Mouse (Mus musculus): ENCODE results near the gene Pmp22.

The Pmp22 gene

DNA sequence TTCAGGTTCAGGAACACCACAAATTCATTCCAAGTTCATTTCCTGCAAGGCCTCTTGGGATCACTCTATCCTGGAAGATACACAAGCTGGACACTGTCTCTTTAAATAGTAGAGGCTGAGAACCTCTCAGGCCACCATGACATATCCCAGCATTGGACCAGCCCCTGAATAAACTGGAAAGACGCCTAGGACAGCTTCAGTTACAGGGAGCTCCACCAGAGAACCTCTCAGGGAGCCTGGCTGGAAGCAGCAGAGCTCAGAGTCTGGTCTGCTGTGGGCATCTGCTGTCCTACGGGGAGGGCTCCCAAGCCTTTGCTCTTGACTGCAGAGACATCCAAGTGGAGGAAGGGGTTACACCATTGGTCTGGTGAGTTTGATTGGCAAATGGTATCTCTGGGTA, at the start of gene Pmp22:
Gene Pmp22 (plus strand): TSS at position 199 of the 400 bp plus-strand sequence.
- no peak for TF ChIP-seq GATA4 (IDR thresholded peaks at IDR 0.05; ENCODE audit: insufficient replicate concordance, low read length)

DNA sequence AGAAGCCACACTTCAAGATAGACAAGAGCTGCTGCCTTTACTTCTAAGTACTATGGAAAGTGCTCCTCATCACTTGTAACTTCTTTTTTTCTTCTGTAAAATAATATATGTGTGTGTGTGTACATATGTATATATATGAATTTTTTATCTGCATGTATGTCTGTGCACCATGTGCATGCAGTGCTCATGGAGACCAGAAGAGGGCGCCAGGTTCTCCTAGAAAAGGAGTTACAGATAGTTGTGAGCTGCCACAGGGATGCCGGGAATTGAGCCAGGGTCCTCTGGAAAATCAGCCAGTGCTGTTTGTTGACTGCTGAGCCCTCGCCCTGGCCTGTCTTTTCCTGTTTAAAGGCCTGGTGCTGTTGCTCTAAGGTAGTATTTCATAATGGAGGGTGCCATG, 44.2 kb upstream of the Pmp22 start:
- TF ChIP-seq GATA4 (IDR thresholded peaks at IDR 0.05; ENCODE audit: insufficient replicate concordance, low read length): no peak

DNA sequence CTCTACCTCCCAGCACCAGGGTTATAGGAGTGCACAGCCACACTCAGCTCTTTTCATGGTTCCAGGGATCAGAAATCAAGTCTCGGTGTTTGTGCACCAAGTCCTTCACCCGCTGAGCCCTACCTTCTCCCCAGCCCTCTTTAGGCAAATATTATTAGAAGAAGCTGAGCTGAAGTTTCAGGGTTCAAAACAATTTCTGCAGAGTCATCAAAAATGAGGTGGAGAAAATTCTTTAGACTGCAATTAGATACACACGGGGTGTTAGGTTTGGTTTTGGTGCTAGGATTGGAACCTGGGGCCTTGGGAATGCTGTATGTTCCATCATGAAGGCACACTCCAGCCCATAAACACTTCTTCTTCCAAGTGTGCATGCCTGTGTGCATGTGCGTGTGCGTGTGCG, 40.1 kb upstream of the Pmp22 start:
- no peak for TF ChIP-seq GATA4 (IDR thresholded peaks at IDR 0.05; ENCODE audit: insufficient replicate concordance, low read length)

DNA sequence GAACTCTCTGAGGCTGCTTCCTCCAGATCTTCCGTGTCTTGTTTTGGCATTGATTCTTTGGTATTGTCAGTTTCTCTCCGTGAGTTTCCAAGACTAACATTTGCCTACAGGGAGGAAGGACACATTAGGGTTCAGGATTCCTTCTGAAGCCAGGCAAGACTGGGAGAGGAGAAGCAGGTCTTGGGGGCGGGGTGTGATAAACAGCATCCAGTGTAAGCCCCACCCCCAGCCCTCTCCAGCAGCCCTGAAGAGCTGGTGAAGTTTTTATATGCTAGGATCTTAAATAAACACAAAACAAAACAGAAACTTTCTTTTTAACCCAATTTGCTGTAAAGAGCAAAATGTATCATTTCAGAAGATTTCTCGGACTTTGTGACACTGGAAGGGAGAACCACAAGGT, 38.6 kb upstream of the Pmp22 start:
- TF ChIP-seq GATA4 (IDR thresholded peaks at IDR 0.05; ENCODE audit: insufficient replicate concordance, low read length): no peak

DNA sequence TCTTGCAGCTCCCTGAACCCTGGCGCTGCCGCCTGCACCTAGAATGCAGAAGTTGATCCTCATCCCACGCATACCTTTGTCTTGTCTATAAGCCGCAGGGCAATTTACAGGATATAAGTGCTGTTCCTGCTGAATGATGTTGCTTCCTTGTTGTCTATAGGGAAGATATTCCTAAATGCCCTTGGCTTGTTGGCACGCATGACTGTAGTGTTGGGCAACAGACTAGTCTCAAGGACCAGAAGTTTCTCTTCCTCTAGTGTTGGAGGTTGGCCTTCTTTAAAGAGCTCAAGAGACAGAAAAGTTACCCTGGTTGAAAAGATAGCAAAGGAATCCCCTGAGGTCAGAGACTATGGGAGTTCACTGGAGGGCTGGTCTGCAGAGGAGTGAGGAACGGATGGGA, 37.8 kb upstream of the Pmp22 start:
- TF ChIP-seq GATA4 (IDR thresholded peaks at IDR 0.05; ENCODE audit: insufficient replicate concordance, low read length): no peak

DNA sequence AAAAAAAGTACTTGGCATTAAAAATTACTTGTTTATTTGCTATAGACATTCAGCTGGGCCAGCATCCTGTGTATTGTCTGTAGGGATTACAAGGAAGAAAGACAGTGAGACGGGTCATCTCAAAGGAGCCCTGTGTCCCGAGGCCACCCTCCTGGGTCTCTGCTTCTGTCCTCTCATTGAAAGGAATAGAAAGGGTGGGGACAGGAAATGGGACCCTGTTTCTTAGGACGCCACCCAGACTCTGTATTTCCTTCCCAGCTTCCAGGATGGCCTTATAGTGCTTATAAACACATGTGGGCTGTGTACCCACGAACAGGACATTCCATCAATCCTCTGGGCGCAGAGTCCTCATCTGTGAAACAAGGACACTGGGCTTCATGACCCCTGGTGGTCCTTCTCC, 36.5 kb upstream of the Pmp22 start:
- no peak for TF ChIP-seq GATA4 (IDR thresholded peaks at IDR 0.05; ENCODE audit: insufficient replicate concordance, low read length)

DNA sequence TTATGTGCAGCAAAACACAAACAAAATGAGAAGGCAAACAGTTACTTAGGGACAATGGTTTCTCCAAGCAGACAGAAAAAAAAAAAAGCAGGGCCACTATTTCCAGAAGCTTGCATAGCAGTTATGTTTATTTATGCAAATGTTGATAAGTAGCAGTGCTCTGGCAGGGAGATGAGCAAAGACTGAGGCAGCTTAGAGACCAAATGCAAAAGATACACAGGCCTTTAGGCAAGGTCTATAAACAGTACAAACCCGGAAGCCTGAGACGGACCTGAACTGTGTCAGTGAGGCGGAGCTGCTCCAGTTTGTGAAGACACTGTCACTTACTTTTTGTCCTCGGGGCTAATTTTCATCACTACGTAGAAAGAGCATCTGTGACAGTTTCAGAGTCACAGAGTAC, 35.2 kb upstream of the Pmp22 start:
- no peak; the same call in 1 of the 2 replicates for TF ChIP-seq GATA4 (IDR thresholded peaks at IDR 0.05; ENCODE audit: insufficient replicate concordance, low read length)

- no peak for TF ChIP-seq GATA4 (IDR thresholded peaks at IDR 0.05; ENCODE audit: insufficient replicate concordance, low read length)
Observed at GRCm38 (mm10) chr11:63094496-63094895, 34.3 kb upstream of the Pmp22 start.

GRCm38 (mm10) chr11:63098016-63098415, 30.8 kb upstream of the Pmp22 start:
- TF ChIP-seq GATA4 (IDR thresholded peaks at IDR 0.05; ENCODE audit: insufficient replicate concordance, low read length): no peak

- TF ChIP-seq GATA4 (IDR thresholded peaks at IDR 0.05; ENCODE audit: insufficient replicate concordance, low read length): no peak
Observed at GRCm38 (mm10) chr11:63099390-63099789, 29.4 kb upstream of the Pmp22 start.

DNA sequence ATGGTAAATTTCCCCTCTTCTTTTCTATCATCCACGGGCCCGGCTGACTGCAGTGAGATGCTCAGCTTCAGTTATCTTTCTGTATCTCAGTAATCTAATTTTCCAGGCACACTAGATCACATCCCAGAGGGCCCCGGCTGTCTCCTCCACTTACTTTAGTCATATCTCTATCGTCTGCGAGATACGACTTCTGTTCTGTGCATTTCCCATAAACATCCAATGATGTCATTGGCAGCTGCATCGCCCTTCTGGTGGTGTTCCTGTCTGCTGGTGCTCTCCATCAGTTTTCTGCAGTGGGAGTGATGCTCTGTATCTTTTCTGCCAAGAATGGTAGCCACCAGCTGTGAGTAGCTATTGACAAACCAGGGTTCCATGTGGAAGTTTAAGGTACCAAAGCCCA, 25.5 kb upstream of the Pmp22 start:
- TF ChIP-seq GATA4 (IDR thresholded peaks at IDR 0.05; ENCODE audit: insufficient replicate concordance, low read length): no peak

GRCm38 (mm10) chr11:63104026-63104425, 24.8 kb upstream of the Pmp22 start:
- no peak for TF ChIP-seq GATA4 (IDR thresholded peaks at IDR 0.05; ENCODE audit: insufficient replicate concordance, low read length)

- TF ChIP-seq GATA4 (IDR thresholded peaks at IDR 0.05; ENCODE audit: insufficient replicate concordance, low read length): no peak
Observed at GRCm38 (mm10) chr11:63109230-63109775, 19.5 kb upstream of the Pmp22 start.

DNA sequence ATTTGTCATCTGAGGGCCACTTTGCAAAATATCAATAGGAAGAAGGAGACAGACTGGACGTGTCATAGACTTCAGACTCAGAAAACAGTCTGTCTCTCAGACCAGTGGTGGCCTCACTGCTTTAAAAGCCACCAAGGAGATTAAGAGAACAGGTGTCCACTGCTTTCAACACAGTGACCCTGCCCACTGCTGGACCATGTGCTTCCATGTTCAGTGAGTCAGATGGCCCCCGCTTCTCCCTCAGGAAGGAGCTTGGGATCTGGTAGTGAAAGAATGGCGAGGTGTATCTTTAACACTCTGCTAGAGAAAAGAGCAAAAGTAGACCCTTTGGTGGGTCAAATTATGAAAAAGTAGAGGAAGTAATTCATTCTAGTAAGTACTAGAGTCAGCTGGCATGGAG, 18.5 kb upstream of the Pmp22 start:
- no peak for TF ChIP-seq GATA4 (IDR thresholded peaks at IDR 0.05; ENCODE audit: insufficient replicate concordance, low read length)

- no peak for TF ChIP-seq GATA4 (IDR thresholded peaks at IDR 0.05; ENCODE audit: insufficient replicate concordance, low read length)
Observed at GRCm38 (mm10) chr11:63114807-63115641, 13.8 kb upstream of the Pmp22 start.

- TF ChIP-seq GATA4 (IDR thresholded peaks at IDR 0.05; ENCODE audit: insufficient replicate concordance, low read length): no peak
Observed at GRCm38 (mm10) chr11:63116652-63117051, 12.1 kb upstream of the Pmp22 start.

- no peak for TF ChIP-seq GATA4 (IDR thresholded peaks at IDR 0.05; ENCODE audit: insufficient replicate concordance, low read length)
Observed at GRCm38 (mm10) chr11:63117266-63117665, 11.5 kb upstream of the Pmp22 start.

Measured in liver, adult (tissue).